Mouse (Mus musculus) mature B cell (primary cell): ENCODE data around the gene Setdb2.

Experiments used
- in situ Hi-C: fragments of 300-500 bp; cut with MboI; formaldehyde crosslinking; loops from 2 replicates; pipeline ENCODE4 v1.14.3; 2019

Setdb2 gene

GRCm38 (mm10) chr14:59370348-59371068 lies 70.2 kb downstream of the Setdb2 start:
- in situ Hi-C loops: no loop called here

GRCm38 (mm10) chr14:59366386-59367105 lies 74.1 kb downstream of the Setdb2 start:
- in situ Hi-C loops: no loop called here

- in situ Hi-C loops: no loop called here
These were observed 75.4 kb downstream of the Setdb2 start, which contains the start of gene Phf11d for GRCm38 (mm10) chr14:59365244-59365644. TSS of gene Phf11d (minus strand) at chr14:59365470.
